Mouse (Mus musculus): ENCODE data around the gene Best1. TPM values are rescaled to one million over a fixed set of nuclear protein-coding genes. Genes with fewer than 3 reads are reported as not detected.

Best1 gene
- total RNA-seq, 4 experiments from 2014 or later = 0.39 to 0.46 (median 0.45) TPM; not detected in 1

DNA sequence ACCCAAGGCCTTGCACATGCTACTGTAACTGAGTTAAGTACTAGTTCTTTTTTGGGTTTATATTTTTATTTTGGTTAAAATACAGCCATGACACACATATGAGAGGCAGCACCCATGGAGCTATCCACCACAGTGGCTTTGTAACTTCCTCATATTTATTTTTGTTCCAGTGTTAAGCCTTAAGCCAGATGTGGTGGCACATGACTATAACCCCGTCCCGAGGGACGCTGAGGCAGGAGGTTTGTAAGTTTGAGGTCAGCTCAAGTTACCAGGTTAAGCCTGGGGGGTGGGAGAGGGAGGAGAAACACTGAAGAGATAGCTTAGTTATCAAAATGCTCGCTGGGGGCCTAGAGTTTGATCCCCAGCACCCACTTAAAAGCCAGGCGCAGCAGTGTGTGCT is 64.9 kb downstream of the Best1 start:
- no peak for DNase-seq (ENCODE audit: low spot score in 2 of 2)

Other genes with a start within 250 kb of the Best1 start
- gene Scgb2a2, start 154.1 kb downstream of the Best1 start, total RNA-seq (2022) = not detected
- 1 to 10 TPM; 1.5 to 4.6 (median 2.9) TPM for gene Incenp, start 102.1 kb downstream of the Best1 start, total RNA-seq (2022)
- gene Fth1, start 21.0 kb downstream of the Best1 start, total RNA-seq (2022) = 1,000 to 10,000 TPM; 1,901 to 2,305 (median 2,120) TPM
- gene Rab3il1, start within 50 bp of the Best1 start, total RNA-seq (2022) = 1 to 10 TPM; 2.5 to 3.9 (median 3.3) TPM
- gene Fads3, start 39.9 kb upstream of the Best1 start, total RNA-seq (2022) = 1 to 10 TPM; 1.5 to 4.9 (median 3.5) TPM
- 1 to 10 TPM; 1.2 to 2.0 (median 1.5) TPM for gene Fads2, start 100.1 kb upstream of the Best1 start, total RNA-seq (2022)
- gene Fads1, start 181.3 kb upstream of the Best1 start, total RNA-seq (2022) = 1 to 10 TPM; 2.5 to 6.0 (median 4.2) TPM
- gene Tmem258, start 202.4 kb upstream of the Best1 start, total RNA-seq (2022) = 10 to 100 TPM; 74.3 to 86.5 (median 83.2) TPM
- gene Fen1, start 202.5 kb upstream of the Best1 start, total RNA-seq (2022) = 1 to 10 TPM; 4.2 to 5.4 (median 4.7) TPM
- not detected for gene Myrf, start 239.1 kb upstream of the Best1 start, total RNA-seq (2022)

Measured in gastrocnemius, adult 8-10 months (tissue).